Mouse (Mus musculus): Measurements from ENCODE around the gene Rgcc. TPM values are rescaled to one million over a fixed set of nuclear protein-coding genes. Genes with fewer than 3 reads are reported as not detected.

Gene Rgcc
- polyA plus RNA-seq, 1 experiment from 2014 or later: 645 TPM

GRCm38 (mm10) chr14:79307138-79307537 is 5.7 kb upstream of the Rgcc start:
- no peak overlapping the region for H3K4me2 ChIP-seq (replicated peaks; ENCODE audit: low read depth, low read length)
- 89% methylated on average over 7 of the region's 7 CpGs for WGBS
- no peaks in the 10 kb centered on the region for H3K36me3 ChIP-seq (ENCODE audit: insufficient read depth, low read length)
- H3K4me1 ChIP-seq (ENCODE audit: insufficient read depth, low read depth, low read length): no peaks in the 10 kb centered on the region
- no peak overlapping the region for H3K4me3 ChIP-seq (ENCODE audit: low read depth, low read length)
- no peaks in the 10 kb centered on the region for H3K9me3 ChIP-seq (ENCODE audit: low read length)
- H3K9ac ChIP-seq (replicated peaks; ENCODE audit: low read depth): no peak overlapping the region
- DNase-seq (ENCODE audit: low spot score) (peak; percentile 4), ATAC-seq (no peak)
- no peaks in the 10 kb centered on the region for H3K27me3 ChIP-seq (replicated peaks; ENCODE audit: insufficient read depth, low read length)
- H3K27ac ChIP-seq (ENCODE audit: low read length): no peak overlapping the region
- TF ChIP-seq CTCF (IDR thresholded peaks at IDR 0.05) (no peak), EP300 (IDR thresholded peaks at IDR 0.05) (no peak)

GRCm38 (mm10) chr14:79304873-79305464 is 3.5 kb upstream of the Rgcc start:
- no peak for TF ChIP-seq CTCF (IDR thresholded peaks at IDR 0.05)
- TF ChIP-seq EP300 (IDR thresholded peaks at IDR 0.05): no peak
- WGBS: 83% methylated on average over 6 of the region's 6 CpGs
- Histone ChIP-seq H3K4me1 (ENCODE audit: insufficient read depth, low read depth, low read length) (peaks cover 3% of the 10 kb centered on the region; the same call in 1 of the 2 replicates), H3K36me3 (ENCODE audit: insufficient read depth, low read length) (no peaks in the 10 kb centered on the region), H3K27ac (ENCODE audit: low read length) (no peak overlapping the region), H3K4me2 (replicated peaks; ENCODE audit: low read depth, low read length) (no peak overlapping the region), H3K27me3 (replicated peaks; ENCODE audit: insufficient read depth, low read length) (no peaks in the 10 kb centered on the region), H3K9me3 (ENCODE audit: low read length) (no peaks in the 10 kb centered on the region), H3K9ac (replicated peaks; ENCODE audit: low read depth) (no peak overlapping the region), H3K4me3 (ENCODE audit: low read depth, low read length) (no peak overlapping the region)
- DNase-seq (ENCODE audit: low spot score) (peak; percentile 4), ATAC-seq (no peak)

- H3K4me2 ChIP-seq (replicated peaks; ENCODE audit: low read depth, low read length): no peak overlapping the region
Observed at GRCm38 (mm10) chr14:79303150-79303549, 1.7 kb upstream of the Rgcc start.

GRCm38 (mm10) chr14:79300641-79301350 is 649 bp downstream of the Rgcc start:
- no peaks in the 10 kb centered on the region for H3K9me3 ChIP-seq (ENCODE audit: low read length)
- peak overlapping the region; percentile 87 for H3K9ac ChIP-seq (replicated peaks; ENCODE audit: low read depth)
- no peak for TF ChIP-seq EP300 (IDR thresholded peaks at IDR 0.05)
- no peak for TF ChIP-seq CTCF (IDR thresholded peaks at IDR 0.05)
- H3K4me2 ChIP-seq (replicated peaks; ENCODE audit: low read depth, low read length): peak overlapping the region; percentile 85
- ATAC-seq: peak; percentile 10
- 3% methylated on average over 52 of the region's 52 CpGs for WGBS
- peaks cover 3% of the 10 kb centered on the region; the same call in 1 of the 2 replicates for H3K4me1 ChIP-seq (ENCODE audit: insufficient read depth, low read depth, low read length)
- H3K27me3 ChIP-seq (replicated peaks; ENCODE audit: insufficient read depth, low read length): no peaks in the 10 kb centered on the region
- peak; percentile 29 for DNase-seq (ENCODE audit: low spot score)
- peak overlapping the region; percentile 93 for H3K27ac ChIP-seq (ENCODE audit: low read length)
- peak overlapping the region; percentile 81 for H3K4me3 ChIP-seq (ENCODE audit: low read depth, low read length)
- H3K36me3 ChIP-seq (ENCODE audit: insufficient read depth, low read length): no peaks in the 10 kb centered on the region

More at GRCm38 (mm10) chr14:79303150-79303549, 1.7 kb upstream of the Rgcc start:
- TF ChIP-seq CTCF (IDR thresholded peaks at IDR 0.05) (no peak), EP300 (IDR thresholded peaks at IDR 0.05) (no peak)
- Histone ChIP-seq H3K27me3 (replicated peaks; ENCODE audit: insufficient read depth, low read length) (no peaks in the 10 kb centered on the region), H3K4me1 (ENCODE audit: insufficient read depth, low read depth, low read length) (peaks cover 3% of the 10 kb centered on the region; the same call in 1 of the 2 replicates), H3K9ac (replicated peaks; ENCODE audit: low read depth) (no peak overlapping the region), H3K27ac (ENCODE audit: low read length) (no peak overlapping the region), H3K36me3 (ENCODE audit: insufficient read depth, low read length) (no peaks in the 10 kb centered on the region), H3K4me3 (ENCODE audit: low read depth, low read length) (no peak overlapping the region), H3K9me3 (ENCODE audit: low read length) (no peaks in the 10 kb centered on the region)
- no peak for ATAC-seq
- DNase-seq (ENCODE audit: low spot score): peak; percentile 4
- 75% methylated on average over 2 of the region's 2 CpGs for WGBS

GRCm38 (mm10) chr14:79299796-79300195 is 1.6 kb downstream of the Rgcc start:
- Histone ChIP-seq H3K27me3 (replicated peaks; ENCODE audit: insufficient read depth, low read length) (no peaks in the 10 kb centered on the region), H3K27ac (ENCODE audit: low read length) (peak overlapping the region; percentile 93), H3K9ac (replicated peaks; ENCODE audit: low read depth) (peak overlapping the region; percentile 87), H3K4me3 (ENCODE audit: low read depth, low read length) (peak overlapping the region; percentile 81), H3K4me1 (ENCODE audit: insufficient read depth, low read depth, low read length) (peaks cover 3% of the 10 kb centered on the region; the same call in 1 of the 2 replicates), H3K36me3 (ENCODE audit: insufficient read depth, low read length) (no peaks in the 10 kb centered on the region; the same call in 1 of the 2 replicates), H3K9me3 (ENCODE audit: low read length) (no peaks in the 10 kb centered on the region), H3K4me2 (replicated peaks; ENCODE audit: low read depth, low read length) (peak overlapping the region; percentile 85)
- peak; percentile 89 for DNase-seq (ENCODE audit: low spot score)
- TF ChIP-seq CTCF (IDR thresholded peaks at IDR 0.05) (no peak), EP300 (IDR thresholded peaks at IDR 0.05) (peak; percentile 22)
- WGBS: 10% methylated on average over 6 of the region's 6 CpGs
- peak; percentile 23 for ATAC-seq

- Histone ChIP-seq H3K4me1 (ENCODE audit: insufficient read depth, low read depth, low read length) (peaks cover 3% of the 10 kb centered on the region; the same call in 1 of the 2 replicates), H3K27me3 (replicated peaks; ENCODE audit: insufficient read depth, low read length) (no peaks in the 10 kb centered on the region), H3K4me3 (ENCODE audit: low read depth, low read length) (peak overlapping the region; percentile 41), H3K9ac (replicated peaks; ENCODE audit: low read depth) (peak overlapping the region; percentile 48), H3K4me2 (replicated peaks; ENCODE audit: low read depth, low read length) (peak overlapping the region; percentile 85), H3K27ac (ENCODE audit: low read length) (peak overlapping the region; percentile 54; the same call in 1 of the 2 replicates), H3K9me3 (ENCODE audit: low read length) (no peaks in the 10 kb centered on the region), H3K36me3 (ENCODE audit: insufficient read depth, low read length) (no peaks in the 10 kb centered on the region; the same call in 1 of the 2 replicates)
- 33% methylated on average over 4 of the region's 4 CpGs for whole genome bisulfite sequencing
- no peak for TF ChIP-seq CTCF (IDR thresholded peaks at IDR 0.05)
- TF ChIP-seq EP300 (IDR thresholded peaks at IDR 0.05): no peak; the same call in 1 of the 2 replicates
- DNase-seq (ENCODE audit: low spot score): peak; percentile 20
- ATAC-seq: no peak
Observed at GRCm38 (mm10) chr14:79299230-79299629, 2.2 kb downstream of the Rgcc start.

Measured in lung, postnatal 0 days (tissue).